Mouse (Mus musculus) T-helper 17 cell (primary cell): ENCODE measurements around the gene Dnajb14.

Source experiments
- in situ Hi-C, 2 experiments: fragments of 300-600 bp; cut with MboI, MseI; formaldehyde crosslinking; loops; 1 replicate in 1 of 2; 2 replicates in 1 of 2; pipeline ENCODE4 v1.15.1; 2025; ENCODE audit warnings: high pct_unique_total_duplicates in 2 of 2

Gene Dnajb14

DNA sequence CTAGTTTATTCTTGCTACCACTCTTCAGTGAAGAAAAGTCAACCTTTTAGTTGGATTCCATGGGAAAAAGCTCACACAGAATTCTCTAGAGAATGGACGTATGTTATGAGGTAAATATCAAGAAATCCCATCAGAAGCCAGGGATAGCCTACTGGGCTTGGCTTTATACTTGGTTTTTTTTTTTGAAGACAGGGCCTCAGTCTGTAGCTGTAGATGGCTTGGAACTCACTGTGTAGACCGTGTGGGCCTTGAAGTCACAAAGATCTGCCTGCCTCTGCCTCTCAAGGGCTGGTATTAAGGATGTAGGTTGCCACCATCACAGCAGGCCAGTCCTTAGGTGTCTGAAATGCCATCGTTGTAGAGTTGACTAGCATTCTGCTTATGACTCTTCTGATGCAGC lies 4.9 kb upstream of the Dnajb14 start:
- in situ Hi-C loops = loop anchor here (5.0 to 25.0 kb wide), 5 partner anchors 65 to 1202 kb away; partner anchors contain the start of gene Adh4 (in 1 of the 2)

DNA sequence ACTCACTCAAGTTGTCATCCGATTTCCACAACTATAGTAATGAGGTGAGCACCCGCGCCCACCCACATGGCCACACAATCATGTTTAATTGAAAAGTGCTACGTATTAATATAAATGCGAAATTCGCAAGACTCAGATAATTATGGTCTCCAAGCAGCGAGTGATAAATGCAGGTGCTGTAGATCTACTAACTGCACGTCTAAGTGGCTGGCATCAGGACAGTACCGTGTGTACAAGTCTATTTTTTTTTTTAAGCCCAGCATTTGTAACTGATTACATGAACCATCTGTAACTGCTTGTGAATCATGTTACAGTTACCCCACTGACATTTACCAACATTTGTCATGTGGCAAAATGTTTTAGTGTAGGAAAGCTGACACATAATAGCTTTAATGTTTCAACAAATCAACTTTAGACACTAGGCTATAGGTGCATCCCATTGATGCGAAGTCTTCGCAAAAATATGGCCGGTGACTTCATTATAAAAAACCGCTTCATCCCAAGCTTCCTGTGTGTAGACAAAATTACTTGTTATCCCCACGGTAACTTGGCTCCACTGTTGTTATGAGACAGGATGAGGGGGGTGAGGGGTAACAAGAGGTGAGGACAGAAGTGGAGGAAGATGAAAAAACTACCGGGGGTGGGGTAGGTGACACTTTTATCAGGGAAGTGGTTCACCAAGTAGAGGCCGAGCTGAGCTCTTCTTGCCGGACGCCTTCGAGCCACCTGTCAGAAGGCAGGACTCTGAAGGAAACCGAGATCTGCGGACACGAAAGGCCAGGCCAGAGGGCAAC lies 3.9 kb upstream of the Dnajb14 start:
- in situ Hi-C loops = loop anchor here (5.0 to 25.0 kb wide), 5 partner anchors 66 to 1201 kb away; partner anchors contain the start of gene Adh4 (in 1 of the 2)

DNA sequence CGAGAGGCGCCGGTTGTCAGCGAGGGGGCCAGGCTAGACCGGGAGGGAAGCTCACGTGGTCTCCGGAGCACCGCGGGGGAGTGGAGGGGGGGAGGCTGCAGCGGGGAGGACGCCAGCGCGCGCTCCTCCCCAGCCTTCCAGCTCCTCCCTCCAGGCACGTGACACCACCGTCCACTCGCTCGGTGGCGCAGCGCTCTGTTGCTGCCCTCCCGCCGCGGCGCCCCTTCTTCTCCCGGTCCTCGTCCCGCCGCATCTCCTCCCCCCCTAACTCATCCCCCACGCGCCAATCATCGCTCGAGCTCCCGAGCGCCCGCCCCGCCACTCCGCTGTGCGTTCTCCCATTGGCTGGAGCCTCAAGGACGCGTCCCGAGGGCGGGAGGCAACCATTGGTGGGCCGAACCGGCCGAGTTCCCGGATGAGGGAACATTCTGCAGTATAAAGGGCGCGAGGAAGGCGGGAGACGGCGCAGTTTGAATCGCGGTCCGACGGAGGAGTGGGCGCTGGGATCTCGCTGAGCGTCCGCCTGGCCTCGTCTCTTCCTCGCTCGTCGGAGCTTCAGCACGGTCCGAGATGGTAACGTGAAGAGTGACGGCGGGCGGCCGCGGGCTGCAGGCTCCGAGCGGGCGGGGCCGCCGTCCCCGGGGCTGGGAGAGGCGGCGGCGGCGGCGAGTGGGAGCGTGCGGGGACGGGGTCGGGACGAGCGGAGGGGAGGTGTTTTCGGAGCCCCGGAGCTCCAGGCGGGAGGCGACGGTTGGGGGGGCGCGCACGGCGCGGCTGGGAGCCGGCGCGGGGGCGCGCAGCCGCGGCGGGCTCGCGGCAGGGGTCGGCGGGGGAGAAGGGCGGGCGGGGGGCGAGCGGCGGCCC lies 3.1 kb upstream of the Dnajb14 start, which contains the start of gene H2afz:
H2afz (plus strand) TSS at position 364 of the 864 bp plus-strand sequence.
- in situ Hi-C loops = loop anchor here (5.0 to 25.0 kb wide), 5 partner anchors 67 to 1200 kb away; partner anchors contain the start of gene Adh4 (in 1 of the 2)

DNA sequence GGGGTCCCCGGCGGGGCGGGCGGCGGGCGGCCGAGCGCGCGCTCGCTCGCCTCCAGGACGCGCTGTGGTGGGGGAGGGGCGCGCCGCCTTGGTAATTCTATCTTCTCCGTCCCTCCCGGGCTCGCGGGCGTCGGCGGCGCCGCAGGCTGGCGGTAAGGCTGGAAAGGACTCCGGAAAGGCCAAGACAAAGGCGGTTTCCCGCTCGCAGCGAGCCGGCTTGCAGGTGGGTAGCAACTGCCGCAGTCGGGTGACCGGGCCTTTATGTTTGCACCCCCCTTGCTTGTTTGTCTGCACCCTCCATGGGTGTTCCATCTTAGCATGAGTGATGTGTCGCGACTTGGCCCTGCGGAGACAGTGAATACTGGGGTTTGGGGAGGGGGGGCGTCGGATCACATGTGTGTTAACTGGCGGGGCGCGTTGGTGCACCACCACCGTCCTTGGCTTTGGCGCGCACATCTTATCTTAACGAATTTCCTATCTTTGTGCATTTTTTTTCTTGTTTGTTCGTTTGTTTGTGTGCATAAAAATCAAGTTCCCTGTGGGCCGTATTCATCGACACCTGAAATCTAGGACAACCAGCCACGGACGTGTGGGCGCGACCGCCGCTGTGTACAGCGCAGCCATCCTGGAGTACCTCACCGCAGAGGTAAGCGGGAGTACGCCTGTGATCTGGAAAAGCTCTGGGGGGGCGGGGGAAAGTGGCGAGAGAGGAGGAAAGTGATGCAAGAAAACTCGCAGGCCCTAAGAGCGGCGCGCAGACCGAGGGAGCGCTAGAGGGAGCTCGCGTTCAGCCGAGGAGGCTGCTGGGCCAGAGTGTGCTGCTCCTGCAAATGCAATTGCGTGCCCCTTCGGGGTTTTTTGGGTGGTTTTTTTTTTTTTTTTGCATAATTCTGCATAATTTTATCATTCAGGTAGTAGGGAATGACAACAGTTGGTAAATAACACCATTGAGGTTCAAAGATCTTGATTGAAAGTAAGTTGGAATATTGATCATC lies 2.2 kb upstream of the Dnajb14 start:
- in situ Hi-C loops = loop anchor here (5.0 to 25.0 kb wide), 5 partner anchors 68 to 1200 kb away; partner anchors contain the start of gene Adh4 (in 1 of the 2)

DNA sequence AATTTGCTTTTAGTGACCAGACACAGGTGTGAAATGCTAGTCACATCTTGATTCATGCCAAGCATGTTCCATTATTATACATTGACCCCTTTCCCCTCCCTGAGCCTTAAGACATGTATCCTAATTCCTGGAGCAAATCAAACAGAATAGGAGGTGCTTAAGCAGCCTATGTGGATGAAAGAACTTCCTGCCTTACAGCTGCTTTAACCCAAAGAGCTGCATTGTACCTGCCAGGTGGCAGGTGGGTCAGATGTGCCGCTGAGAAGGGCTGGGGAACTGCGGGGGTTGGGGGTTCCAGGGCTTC lies 390 bp upstream of the Dnajb14 start:
- in situ Hi-C loops = loop anchor here (10.0 to 25.0 kb wide), 3 partner anchors 108 to 1198 kb away; partner anchors contain the start of gene Adh4 (in 1 of the 2)

DNA sequence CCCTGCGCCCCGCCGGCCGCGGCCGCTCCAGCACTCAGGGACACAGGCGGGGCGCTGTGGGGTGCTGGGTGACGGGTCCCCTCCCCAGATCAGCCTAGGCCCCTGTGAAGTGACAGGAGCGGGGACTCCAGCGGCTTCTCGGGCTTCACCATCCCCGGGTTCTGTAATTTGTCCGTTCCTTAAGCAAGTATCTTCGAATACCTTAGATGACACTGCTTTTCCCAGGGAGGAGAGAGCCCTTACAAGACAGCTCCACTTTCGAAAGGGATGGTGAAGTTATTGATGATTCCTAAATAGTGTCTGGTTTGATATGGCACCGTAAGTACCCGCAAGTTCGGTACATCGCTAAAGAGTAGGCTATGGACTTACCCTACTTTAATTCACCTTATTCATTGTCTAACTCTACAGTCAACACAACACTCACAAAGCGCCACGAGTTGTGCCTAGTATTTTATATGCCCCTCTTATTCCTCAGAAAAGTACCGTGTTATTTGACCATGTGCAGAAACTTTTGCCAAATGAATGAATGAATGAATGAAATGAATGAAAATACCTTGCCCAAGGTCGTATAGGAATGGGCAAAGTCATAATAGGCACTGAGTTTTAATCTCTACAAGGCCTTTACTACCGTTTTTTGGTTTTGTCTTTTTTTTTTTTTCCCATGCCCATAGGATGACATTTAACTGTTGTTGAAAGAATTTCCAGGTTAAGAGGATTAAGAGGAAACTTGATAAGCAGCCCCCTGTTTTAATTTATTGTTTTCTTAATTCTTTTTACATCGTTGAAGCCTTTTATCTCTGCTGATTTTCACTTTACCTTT lies 829 bp downstream of the Dnajb14 start:
- in situ Hi-C loops = loop anchor here (10.0 to 25.0 kb wide), 3 partner anchors 106 to 1196 kb away; partner anchors contain the start of gene Adh4 (in 1 of the 2)

DNA sequence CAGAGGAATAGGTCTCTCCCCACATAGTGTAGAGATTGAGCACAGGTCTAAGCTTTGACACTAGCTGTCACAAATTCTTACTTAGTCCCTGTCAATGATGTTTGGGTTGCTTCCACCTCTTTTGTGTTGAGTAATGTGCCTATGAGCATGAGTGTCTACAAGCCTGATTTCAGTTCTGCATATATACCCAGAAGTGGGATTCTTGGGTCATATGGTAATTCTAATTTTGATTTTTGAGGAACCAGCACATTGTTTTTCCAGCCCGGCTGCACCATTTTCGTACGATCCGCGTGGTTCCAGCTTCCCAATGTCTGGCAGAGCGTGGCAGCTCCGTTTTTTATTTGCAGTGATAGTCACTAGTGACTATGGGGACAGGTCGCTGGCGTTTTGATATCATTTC lies 1.9 kb downstream of the Dnajb14 start:
- in situ Hi-C loops = loop anchor here (10.0 to 25.0 kb wide), 3 partner anchors 105 to 1195 kb away; partner anchors contain the start of gene Adh4 (in 1 of the 2)

DNA sequence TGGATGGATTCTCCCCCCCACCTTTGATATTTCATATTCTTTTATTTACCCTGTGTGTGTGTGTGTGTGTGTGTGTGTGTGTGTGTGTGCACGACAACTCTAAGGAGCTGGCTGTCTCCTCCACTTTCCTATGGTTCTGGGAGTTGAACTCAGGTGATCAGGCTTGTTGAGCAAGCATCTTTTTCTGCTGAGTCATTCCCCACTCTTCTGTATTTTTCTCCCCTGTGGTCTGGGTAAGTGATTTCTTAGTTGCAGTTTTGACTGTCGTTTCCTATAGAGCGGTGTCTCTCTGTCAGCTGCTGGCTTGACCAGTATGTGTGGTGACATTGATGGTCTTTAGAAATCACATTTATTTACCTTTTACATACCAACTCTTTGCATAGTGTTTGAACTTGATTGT lies 11.8 kb downstream of the Dnajb14 start:
- in situ Hi-C loops = no loop called here

DNA sequence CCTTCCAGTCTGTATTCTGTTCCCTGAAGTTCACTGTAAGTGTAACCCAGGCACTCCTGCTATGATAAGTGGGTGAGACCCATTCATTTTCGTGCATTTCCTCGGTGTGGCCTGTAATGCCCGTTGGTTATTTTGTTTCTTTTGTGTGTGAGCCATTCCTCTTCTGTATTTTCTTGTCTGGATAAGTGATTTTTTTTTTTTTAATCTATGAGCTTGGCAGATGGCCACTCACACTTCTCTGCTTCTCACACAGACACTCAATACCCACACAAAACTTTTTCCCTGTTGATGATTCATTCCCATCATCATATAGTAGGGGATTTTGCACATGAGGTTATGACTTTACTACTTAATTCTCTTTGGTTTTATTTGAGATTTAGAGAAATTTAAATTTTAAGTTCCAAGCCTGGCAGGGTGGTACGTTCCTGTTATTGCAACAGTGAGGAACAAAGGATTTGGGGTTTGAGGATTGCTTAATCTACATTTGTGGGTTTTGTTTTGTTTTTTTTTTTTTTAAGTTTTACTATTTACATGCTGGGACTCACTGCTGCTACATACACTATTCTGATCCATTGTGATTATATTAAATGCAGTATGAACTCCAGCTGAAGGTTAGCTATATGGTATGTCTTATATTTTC lies 12.8 kb downstream of the Dnajb14 start:
- in situ Hi-C loops = no loop called here

DNA sequence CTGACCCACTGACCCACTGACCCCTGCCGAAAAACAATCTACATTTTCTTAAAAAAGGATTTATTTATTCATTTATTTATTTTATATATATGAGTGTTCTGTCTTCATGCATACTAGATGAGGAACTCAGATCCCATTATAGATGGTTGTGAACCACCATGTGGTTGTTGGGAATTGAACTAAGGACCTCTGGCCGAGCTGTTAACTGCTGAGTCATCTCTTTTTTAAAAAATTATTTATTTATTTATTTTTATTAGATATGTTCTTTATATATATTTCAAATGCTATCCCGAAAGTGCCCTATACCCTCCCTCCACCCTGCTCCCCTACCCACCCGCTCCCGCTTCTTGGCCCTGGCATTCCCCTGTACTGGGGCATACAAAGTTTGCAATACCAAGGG lies 13.6 kb downstream of the Dnajb14 start:
- in situ Hi-C loops = no loop called here

DNA sequence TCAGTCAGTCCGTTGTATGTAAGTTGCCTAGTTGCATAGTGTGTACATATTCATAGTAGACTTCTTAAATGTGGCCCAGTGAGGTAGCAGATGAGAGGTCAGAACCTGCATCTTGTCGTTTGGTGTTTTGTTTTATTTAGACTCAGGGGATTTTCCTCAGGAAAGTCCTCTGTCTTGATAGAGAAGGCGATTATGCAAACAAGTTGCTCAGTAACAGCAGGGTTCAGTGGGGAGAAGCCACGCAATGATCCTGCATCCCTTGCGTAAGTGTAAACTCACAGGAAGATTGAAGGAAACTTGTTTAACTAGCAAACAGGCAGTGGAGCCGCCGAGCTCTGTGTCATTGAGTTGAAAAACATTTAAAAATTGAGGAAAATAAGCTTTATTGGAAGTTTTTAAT lies 20.5 kb downstream of the Dnajb14 start:
- in situ Hi-C loops = no loop called here

DNA sequence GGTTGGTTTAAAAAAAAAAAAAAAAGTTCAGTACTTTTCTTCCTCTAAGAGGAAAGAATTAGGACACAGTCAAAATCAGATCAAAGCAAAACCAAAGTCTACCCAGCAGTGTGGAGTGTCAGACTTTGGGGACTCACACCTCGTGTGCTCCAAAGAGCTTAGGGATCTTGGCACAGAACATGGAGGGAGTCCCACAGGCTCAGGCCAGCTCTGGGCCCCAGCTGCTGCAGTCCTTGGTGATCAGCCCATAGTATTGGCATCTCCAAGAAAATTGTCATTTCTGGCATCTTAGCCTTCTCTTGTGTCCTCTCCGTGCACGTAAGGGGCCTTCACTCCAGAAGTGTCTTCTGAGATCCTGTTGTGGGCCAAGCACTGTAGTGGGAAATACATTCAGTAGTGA lies 23.6 kb downstream of the Dnajb14 start:
- in situ Hi-C loops = no loop called here

DNA sequence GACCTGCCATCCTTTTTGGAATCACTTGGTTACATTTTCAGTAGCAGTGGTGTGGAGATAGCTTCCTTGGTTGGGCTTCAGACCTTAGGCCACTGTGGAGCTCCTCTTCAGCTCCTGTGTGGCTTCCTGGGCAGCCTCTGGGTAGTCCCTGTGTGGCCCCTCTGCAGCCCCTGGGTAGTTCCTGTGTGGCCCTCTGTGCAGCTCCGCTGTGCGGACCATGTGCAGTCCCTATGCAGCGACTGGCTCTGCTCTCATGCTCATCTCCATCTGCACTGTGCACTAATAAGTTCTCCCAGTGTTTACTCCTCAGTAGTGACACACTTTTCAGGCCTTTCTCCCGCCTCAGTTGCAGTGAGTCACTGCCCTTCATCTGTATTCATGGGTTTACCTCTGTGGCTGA lies 24.6 kb downstream of the Dnajb14 start:
- in situ Hi-C loops = no loop called here

DNA sequence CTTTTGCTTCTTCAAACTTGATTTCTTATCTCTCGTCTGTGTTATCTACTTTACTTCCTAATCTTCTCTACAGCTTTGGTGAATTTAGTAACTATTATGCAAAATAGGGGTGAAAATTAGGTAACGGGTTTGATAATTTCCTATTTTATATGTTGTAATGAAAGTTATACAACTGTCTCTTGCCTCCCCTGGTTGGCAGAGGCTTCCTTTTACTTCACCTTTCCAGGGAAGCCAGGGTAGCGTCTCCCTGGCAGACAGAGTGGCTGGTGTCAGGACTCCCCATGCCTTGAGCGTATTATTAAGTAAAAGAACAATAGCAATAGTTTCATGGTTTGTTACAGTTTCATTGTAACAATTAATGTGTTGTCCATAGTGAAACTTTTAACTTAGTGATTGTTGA lies 26.3 kb downstream of the Dnajb14 start:
- in situ Hi-C loops = no loop called here

DNA sequence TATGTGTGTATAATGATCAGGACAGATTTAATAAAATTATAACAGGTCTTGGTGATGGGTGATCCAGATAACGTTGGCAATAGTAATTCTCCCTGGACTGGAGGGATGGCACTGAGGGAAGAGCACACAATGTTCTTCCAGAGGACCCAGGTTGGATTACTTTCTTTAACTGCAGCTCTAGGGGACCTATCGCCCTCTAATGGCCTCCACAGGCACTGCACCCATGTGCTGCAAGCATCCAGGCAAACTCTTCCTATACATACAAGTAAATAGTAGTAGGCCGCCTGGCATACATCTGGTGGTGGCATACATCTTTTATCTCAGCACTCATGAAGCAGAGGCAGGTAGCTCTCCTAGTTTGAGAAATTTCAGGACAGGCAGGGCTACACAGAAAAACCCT lies 27.7 kb downstream of the Dnajb14 start:
- in situ Hi-C loops = no loop called here

DNA sequence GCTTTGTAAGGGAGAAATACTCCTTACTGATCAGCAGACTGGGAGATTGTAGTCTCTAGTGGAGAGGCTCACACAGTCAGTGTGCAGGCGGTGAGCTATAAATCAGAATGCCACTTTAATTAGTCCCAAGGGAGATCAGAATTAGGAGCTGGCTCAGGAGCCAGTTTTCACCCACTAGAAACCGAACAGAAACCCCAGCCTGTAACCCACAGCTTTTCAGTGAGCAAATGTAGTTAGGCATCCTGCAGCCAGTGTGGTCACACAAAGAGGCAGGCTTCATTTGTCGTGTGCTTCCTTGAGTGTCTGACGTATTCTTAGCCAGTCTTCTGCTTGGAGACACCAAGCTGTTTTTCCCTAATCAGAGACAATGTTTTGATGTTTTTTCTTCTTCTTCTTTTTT lies 28.9 kb downstream of the Dnajb14 start:
- in situ Hi-C loops = no loop called here

DNA sequence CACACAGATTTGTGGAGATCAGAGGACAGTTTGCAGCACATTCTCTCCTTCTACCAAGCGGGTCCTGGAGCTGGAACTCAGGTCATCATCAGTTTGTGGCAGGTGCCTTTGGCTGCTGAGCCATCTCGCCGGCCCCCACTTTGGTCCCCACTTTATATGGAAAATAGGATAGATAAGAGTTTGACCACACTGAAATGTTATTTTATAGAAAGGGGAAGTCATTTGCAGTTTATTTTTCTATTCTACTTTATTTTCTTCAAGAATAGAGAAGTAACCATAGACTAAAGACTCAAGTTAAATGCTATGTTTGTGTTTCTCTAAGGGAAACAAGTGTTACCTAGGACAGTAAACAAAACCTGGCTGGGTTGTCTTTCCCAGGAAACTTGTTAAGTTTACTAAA lies 29.4 kb downstream of the Dnajb14 start:
- in situ Hi-C loops = no loop called here

DNA sequence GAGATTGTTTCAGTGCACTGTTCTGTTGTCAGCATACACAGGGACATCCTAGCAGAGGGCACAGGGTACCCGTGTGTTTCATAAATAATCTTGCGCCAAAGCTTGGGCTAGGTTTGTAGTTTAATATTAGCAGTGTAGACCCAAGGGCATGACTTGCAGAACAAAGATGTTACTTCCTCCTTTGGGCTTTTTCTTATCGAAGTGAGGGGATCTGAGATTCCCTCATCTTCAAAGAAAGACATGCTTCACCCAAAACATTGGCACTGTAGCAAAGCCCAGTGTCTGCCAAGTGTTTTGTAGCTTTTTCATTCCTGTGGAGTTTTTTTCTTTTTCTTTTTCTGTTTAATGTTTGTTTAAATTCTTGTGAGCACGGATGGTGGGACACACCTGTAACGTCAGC lies 30.2 kb downstream of the Dnajb14 start:
- in situ Hi-C loops = no loop called here

DNA sequence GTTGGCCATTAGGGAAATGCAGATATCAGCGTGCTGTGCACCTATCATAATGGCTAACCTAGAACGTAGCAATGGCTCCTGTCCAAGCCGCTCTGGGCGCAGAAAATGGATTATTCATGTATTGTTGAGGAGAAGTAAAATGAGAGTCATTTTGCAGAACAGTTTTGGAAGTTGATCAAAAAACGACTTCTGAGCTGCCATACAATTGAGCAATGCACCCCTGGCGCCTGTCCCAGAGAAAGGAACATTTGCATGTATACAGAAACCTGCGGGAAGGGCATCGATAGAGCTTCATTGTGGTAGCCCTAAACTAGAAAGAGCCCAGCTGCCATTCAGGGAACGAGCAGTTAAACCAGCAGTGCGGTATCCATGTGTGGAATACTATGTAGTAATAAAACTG lies 32.7 kb downstream of the Dnajb14 start:
- in situ Hi-C loops = no loop called here

DNA sequence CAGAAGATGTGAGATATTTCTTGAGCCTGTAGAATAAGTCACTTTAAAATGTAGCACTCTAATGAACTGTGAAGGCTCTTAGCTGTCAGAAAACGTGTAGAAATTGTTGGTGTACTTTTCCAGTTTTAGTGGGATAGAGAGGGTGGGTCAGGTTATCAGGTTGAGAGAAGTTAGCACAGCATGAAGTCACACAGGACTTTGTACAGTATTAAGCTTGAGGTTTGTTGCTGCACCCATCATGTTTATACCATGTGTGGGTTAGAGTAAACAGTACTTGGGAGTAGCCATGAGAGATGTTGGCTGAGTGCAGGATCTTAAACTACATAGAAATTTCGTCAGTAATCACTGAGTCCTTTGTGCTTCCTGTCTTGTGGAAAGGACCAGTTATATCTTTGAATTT lies 45.6 kb downstream of the Dnajb14 start:
- in situ Hi-C loops = no loop called here
